Mouse (Mus musculus): ENCODE results near the gene Gm10309. TPM values are rescaled to one million over a fixed set of nuclear protein-coding genes. Genes with fewer than 3 reads are reported as not detected.
"Not testable (repeated sequence)": the region's sequence is repeated elsewhere in the genome, so short reads cannot be mapped to it uniquely, and the experiment has no call there.

The Gm10309 gene
- total RNA-seq, 2 experiments from 2014 or later: not detected

- intact Hi-C loops (cut with DNase I): loop anchor here (5.0 kb wide), 1 partner anchor 423 kb away; no protein-coding TSS in a partner anchor
- DNase-seq (ENCODE audit: low spot score in 2 of 2): peak; percentile 81 to 83
Measured at GRCm38 (mm10) chr17:86484087-86484737, 20.8 kb downstream of the Gm10309 start.

DNA sequence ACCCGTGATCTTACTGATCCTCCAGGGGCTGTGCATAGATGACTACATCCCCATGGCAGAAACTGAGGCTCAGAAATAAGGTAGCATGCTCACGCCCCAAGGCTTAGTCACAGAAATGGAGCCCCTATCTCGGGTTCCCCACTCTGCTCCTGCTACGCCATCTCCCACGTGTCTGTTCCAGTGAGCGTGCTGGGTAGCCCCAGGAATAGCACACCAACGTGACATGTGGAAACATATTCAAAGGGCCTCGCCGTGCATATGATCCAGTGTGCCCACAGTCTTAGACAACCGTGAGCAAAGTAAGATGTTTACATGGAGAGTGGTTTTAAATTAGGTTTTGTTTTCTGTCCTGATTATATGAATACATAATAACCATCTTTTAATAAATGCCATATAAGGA is 22.4 kb downstream of the Gm10309 start:
- peak in 1 of 2 experiments; percentile 34 for DNase-seq (ENCODE audit: low spot score in 2 of 2)
- intact Hi-C loops (cut with DNase I): loop anchor here (5.0 kb wide), 1 partner anchor 425 kb away; no protein-coding TSS in a partner anchor

- no peak for DNase-seq (ENCODE audit: low spot score in 2 of 2)
- intact Hi-C loops (cut with DNase I): no loop called here
Measured at GRCm38 (mm10) chr17:86479406-86479805, 25.6 kb downstream of the Gm10309 start.

DNA sequence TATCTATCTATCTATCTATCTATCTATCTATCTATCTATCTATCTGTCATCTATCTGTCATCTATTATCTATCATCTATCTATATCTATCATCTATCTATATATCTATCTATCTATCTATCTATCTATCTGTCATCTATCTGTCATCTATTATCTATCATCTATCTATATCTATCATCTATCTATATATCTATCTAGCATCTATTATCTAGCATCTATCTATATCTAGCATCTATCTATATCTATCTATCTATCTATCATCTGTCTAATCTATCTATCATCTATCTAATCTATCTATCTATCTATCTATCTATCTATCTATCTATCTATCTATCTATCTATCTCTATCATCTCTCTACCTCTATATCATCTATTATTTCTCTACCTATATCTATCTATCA is 27.6 kb downstream of the Gm10309 start:
- intact Hi-C loops (cut with DNase I); DNase-seq (ENCODE audit: low spot score in 2 of 2): not testable (repeated sequence)

- intact Hi-C loops (cut with DNase I): no loop called here
- no peak for DNase-seq (ENCODE audit: low spot score in 2 of 2)
Measured at GRCm38 (mm10) chr17:86476674-86477073, 28.4 kb downstream of the Gm10309 start.

DNA sequence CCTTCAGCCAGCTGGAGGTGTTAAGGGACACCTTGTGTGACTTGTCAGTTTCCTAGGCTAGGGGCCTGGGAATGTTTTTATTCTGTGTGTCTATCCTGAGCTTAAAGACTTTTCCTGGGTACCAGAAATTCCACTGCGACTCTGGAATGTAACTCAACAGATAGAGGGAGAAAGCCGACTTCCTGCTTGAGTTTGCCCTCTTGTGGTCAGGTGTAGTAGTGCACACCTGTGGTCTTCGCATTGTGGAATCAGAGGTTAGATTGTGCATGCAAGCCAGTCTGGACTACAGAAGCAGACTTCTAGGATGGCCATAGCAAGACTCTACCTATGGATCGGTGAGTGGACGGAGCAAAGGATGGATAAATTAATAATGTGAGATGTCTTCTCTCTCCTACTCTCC is 33.3 kb downstream of the Gm10309 start:
- DNase-seq (ENCODE audit: low spot score in 2 of 2): peak in 1 of 2 experiments; percentile 53
- intact Hi-C loops (cut with DNase I): no loop called here

DNA sequence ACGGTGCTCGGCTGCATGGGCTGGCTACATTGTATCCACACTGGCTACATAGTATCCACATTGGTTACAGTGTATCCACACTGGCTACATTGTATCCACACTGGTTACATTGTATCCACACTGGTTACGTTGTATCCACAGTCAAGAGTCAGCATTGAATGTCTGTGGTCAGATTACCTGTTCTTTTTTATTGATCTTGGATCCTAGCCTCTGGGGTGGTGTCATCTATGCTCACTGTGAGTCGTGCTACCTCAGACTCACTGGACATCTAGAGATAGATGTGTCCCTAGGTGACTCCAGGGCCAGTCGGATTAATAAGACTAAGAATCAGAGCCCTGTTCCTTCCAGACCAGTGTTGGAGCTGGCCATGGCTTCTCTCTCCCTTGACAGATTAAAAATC is 34.9 kb downstream of the Gm10309 start:
- no peak for DNase-seq (ENCODE audit: low spot score in 2 of 2)
- intact Hi-C loops (cut with DNase I): no loop called here

- intact Hi-C loops (cut with DNase I): no loop called here
- DNase-seq (ENCODE audit: low spot score in 2 of 2): no peak
Measured at GRCm38 (mm10) chr17:86467967-86468366, 37.1 kb downstream of the Gm10309 start.

- intact Hi-C loops (cut with DNase I): no loop called here
Measured at GRCm38 (mm10) chr17:86467291-86467898, 37.6 kb downstream of the Gm10309 start.

GRCm38 (mm10) chr17:86466871-86467270 is 38.2 kb downstream of the Gm10309 start:
- no peak for DNase-seq (ENCODE audit: low spot score in 2 of 2)
- intact Hi-C loops (cut with DNase I): no loop called here

More at GRCm38 (mm10) chr17:86467291-86467898, 37.6 kb downstream of the Gm10309 start:
- no peak for DNase-seq (ENCODE audit: low spot score in 2 of 2)

GRCm38 (mm10) chr17:86466412-86466811 is 38.6 kb downstream of the Gm10309 start:
- DNase-seq (ENCODE audit: low spot score in 2 of 2): no peak
- intact Hi-C loops (cut with DNase I): no loop called here

- intact Hi-C loops (cut with DNase I): no loop called here
- no peak for DNase-seq (ENCODE audit: low spot score in 2 of 2)
Measured at GRCm38 (mm10) chr17:86465865-86466264, 39.2 kb downstream of the Gm10309 start.

GRCm38 (mm10) chr17:86464689-86465363 is 40.2 kb downstream of the Gm10309 start:
- no peak for DNase-seq (ENCODE audit: low spot score in 2 of 2)
- intact Hi-C loops (cut with DNase I): no loop called here

DNA sequence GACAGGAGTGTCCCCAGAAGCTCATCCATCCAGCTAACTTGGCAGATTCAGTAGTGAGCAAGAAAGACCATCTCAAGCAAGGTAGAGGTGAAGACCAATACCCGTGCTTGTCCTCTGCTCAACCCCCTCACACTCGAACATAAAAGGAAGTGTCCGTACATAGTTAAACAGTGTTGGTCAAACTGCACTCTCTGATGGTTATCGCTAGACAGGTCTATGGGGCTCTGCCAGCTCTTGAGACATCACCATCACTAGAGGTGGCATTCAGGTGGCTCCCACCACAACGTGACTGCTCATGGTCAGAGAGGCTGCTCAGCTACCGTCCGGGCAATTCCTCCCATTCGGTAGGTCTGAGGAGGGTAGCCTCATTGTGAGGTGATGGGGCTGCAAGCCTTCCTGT is 40.8 kb downstream of the Gm10309 start:
- intact Hi-C loops (cut with DNase I): no loop called here
- DNase-seq (ENCODE audit: low spot score in 2 of 2): no peak

DNA sequence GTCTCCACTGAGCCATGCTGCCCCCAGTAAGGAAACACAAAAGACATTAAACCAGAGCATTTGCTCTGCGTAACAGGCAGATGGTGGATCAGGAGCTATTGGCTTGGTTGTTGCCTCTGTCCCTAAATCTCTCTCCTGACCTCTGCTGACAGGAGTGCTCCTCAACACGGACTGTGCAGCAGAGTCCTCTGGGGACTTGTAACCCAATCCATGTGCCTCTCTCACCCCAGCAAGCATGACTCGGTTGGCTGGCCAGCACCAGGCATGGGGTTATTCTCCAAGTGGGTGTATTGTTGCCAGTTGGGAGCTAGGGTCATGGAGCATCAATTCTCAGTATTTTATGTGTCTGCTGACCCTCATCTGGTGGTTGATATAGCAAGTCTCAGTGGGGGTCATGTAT is 41.7 kb downstream of the Gm10309 start:
- intact Hi-C loops (cut with DNase I): no loop called here
- no peak for DNase-seq (ENCODE audit: low spot score in 2 of 2)

- intact Hi-C loops (cut with DNase I): no loop called here
- DNase-seq (ENCODE audit: low spot score in 2 of 2): no peak
Measured at GRCm38 (mm10) chr17:86460645-86461430, 44.2 kb downstream of the Gm10309 start.

DNA sequence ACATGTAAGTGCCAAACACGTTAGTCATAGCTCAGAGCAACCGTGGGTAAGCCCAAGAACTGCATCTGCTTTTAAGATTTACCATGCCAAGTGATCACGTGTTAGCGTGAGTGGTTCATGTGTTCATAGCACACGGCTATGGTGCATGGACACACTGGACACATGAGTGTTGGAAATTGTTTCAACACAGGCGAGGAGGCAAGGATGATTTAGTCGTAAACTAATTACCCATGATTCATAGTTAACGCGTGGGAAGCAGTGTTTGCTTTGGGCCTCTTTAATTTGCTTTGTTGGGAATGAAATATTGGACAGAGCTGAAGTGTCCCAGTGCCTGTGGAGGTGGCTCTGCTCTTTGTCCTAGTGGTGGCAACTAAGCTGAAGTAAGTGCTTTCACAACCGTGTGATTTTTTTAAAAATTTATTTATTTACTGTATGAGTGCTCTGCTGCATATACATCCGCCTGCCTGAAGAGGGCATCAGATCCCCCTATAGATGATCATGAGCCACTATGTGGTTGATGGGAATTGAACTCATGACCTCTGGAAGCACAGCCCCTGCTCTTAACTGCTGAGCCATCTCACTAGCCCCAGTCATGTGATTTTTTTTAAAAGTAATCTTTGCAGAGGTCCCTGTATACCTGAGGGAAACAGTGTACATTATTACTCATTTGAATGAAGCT is 46.6 kb downstream of the Gm10309 start:
- DNase-seq (ENCODE audit: low spot score in 2 of 2): no peak
- intact Hi-C loops (cut with DNase I): no loop called here

GRCm38 (mm10) chr17:86456512-86456911 is 48.5 kb downstream of the Gm10309 start:
- DNase-seq (ENCODE audit: low spot score in 2 of 2): no peak
- intact Hi-C loops (cut with DNase I): no loop called here

- intact Hi-C loops (cut with DNase I): no loop called here
- no peak for DNase-seq (ENCODE audit: low spot score in 2 of 2)
Measured at GRCm38 (mm10) chr17:86454351-86454706, 50.7 kb downstream of the Gm10309 start.
